Mouse (Mus musculus) T-helper 2 cell (primary cell): ENCODE measurements around the gene Tap2.

Experiments used
- in situ Hi-C: fragments of 300-600 bp; cut with MboI, MseI; formaldehyde crosslinking; loops from one replicate; pipeline ENCODE4 v1.15.1; 2025; ENCODE audit warnings: high pct_unique_total_duplicates

Gene Tap2

DNA sequence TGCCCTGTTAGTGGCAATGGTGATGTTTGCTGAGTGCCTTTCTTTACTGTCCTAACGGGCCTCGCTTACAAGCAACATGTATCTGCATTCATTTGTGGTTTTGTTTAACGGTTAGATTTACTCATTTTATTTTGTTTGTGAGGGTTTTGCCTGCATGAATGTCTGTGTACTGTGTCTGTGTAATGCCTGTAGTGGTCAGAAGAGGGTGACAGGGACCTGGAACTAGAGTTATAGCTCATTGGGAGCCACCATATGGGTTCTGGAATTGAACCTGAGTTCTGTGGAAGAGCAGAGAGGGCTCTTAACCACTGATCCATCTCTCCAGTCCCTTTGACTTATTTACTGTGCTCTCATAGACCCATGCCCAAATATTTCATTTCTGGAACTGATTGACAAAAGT lies 43.7 kb downstream of the Tap2 start:
- in situ Hi-C loops = loop anchor here (5.0 to 10.0 kb wide), 3 partner anchors 35 to 105 kb away; partner anchors contain the start of gene Btnl2

DNA sequence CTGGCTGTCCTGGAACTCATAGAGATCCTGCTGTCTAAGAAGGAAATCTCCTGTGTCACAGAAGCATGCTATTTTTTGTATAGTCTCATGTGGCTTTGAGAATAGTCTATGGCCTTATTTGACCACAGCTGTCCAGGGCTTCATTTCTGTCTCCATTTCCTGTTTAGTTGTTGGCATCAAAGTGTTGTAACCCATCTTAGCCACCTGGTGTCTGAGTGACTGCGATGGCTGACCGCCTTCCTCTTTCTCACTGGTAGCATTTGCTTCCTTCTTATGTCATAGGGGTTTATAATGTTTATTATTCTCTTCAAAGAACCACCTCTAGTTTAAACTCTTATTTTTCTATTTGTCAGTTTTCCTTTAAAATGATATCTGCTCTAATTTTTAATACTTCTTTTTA lies 45.4 kb downstream of the Tap2 start:
- in situ Hi-C loops = loop anchor here (5.0 to 10.0 kb wide), 3 partner anchors 36 to 104 kb away; partner anchors contain the start of gene Btnl2

DNA sequence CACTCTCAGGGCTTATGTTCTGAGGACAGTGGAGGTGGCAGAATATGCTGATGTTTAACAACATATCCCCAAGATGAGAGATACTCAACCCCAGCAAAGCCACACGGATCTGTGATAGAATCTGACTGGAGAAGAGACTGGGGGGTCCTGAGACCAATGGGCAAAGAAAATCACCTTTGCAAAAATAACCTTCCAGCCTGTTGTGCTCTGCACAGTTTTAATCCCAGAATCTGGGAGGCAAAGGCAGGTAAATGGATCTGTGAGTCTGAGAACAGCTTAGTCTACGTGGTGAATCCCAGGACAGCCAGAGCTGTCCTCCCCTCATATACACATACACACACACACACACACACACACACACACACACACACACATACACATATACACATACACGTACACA lies 46.0 kb downstream of the Tap2 start:
- in situ Hi-C loops = loop anchor here (5.0 to 10.0 kb wide), 3 partner anchors 37 to 103 kb away; partner anchors contain the start of gene Btnl2

DNA sequence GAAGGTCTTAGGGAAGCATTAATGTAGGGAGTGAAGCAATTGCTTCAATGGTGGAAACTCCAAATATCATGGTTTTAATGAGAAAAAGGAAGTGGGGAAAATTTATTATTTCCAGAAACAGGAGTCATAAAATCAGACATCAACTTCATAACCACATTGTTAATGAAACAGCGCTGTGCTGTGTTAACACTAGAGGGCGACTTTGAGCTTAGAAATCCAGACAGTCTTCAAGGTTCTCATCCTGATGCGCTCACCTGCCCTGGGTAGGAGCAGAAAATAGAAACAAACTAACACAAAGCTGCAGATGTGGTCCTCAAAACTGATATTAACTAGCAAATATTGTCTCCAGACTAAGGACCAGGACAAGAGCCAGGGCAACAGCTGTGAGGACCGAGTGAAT lies 46.6 kb downstream of the Tap2 start:
- in situ Hi-C loops = loop anchor here (5.0 to 10.0 kb wide), 4 partner anchors 38 to 565 kb away; partner anchors contain the start of genes Btnl2 and Hnrnpm

DNA sequence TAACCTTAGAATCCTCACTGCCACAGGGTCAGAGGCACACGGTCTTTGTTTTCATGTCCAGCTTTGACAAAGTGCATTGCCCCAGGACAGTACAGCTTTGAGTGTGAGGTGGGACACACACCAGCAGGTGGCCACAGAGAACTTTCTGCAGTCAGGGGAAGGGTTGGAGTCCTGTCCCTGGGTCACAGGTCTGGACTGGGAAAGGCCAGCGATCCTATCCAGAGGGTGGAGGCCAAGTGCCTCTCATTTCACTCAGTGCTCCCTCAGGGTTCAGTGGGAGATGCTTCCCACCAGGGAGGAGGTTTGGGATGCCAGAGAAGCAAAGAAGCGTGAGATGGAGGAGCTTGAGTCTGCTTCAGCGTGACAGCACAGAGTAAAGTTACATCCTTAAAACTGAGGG lies 48.3 kb downstream of the Tap2 start:
- in situ Hi-C loops = loop anchor here (10.0 kb wide), 1 partner anchor 567 kb away; the partner anchor contains the start of gene Hnrnpm

DNA sequence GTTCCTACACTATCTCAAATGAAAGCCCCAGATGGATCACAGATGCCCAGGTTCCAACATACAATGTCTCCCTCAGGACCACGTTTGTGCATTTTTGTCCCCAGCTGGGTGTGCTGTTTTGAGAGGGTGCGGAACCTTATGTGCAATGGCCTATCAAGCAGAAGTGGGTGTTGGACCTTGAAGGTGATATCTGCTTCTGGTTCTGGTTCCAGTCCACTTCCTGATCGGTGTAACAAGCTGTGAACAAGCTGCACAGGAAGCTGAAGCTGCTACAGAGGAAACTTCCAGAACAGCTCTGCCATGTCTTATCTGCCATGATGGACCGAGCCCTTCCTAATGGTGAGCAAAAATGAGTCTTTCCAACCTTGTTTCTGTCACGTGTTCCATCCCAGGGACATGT lies 53.2 kb downstream of the Tap2 start:
- in situ Hi-C loops = loop anchor here (10.0 kb wide), 1 partner anchor 572 kb away; the partner anchor contains the start of gene Hnrnpm

DNA sequence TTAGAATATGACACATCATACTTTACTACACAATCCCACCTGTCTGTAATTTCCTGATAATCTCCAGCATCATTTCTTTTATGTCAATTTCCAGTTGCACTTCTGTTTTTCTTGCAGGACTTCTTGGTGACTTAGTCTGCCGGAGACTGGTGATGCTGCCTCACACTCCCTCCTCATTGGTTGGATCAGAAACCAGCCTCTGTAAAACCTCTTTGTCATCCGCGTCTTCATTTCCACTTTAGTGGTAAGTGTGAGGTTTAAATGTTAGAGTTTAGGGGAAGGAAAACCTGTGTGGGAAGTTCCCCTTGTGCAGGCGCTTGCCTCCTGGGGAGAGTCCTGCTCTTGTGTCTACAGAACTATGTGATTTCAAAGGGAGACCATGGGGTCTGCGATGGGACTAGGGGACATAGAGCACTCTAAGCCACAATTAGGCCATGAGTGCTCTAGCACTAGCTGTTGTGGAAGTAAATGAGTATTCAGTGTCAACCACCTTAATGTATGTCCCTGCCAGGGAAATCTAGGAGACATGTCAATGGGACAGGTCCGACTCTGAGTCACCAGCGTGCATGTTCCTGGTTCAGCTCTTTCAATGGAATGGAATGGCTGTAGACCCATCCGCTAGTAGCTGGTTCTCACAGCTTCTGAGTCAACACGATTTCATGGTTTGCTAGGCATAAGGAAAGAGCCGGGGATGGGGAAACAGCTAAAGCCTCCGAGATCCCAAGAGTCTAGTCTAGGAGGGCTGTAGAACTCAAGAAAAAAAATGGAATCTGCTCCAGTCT lies 54.5 kb downstream of the Tap2 start, which contains the start of gene H2-Ab1:
Gene H2-Ab1 (plus strand): TSS at position 96 of the 782 bp plus-strand sequence.
- in situ Hi-C loops = loop anchor here (10.0 kb wide), 1 partner anchor 573 kb away; the partner anchor contains the start of gene Hnrnpm

DNA sequence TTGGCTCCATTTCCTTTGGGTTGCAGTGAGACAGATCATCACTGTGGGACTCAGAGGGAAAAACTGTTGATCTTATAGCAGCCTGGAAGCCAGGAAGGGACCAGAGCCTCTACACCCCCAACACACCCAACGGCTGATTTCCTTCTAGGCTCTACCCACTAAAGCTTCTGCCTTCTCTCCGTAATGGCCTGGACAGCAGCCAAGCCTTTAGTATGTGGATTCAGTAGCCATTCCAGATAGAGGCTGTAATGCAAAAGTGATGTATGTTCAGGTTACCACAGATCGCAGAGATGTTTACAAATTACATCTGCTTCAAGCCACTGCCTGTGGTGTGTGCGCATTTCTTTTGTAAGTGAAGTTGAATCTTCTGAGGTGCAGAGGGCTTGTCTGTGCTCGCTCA lies 57.2 kb downstream of the Tap2 start:
- in situ Hi-C loops = no loop called here

DNA sequence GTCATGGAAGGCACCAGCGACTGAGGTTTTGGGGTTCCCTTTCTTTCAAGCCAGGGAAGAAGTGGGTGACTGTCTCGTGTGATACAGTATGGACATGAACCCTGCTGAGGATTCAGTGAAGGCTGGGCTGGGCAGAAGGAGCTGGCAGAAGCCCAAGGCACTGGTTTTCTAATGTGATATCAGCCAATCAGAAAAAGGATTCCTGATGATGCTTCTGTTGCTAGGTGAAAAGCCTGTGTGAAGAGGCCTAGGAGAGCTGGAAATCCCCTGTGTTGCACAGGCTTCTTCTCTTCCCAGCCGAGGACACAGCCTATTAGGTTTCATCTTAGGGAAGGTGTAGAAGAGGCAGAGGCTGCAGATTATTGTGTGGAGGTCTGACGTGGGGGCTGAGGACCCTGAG lies 58.2 kb downstream of the Tap2 start:
- in situ Hi-C loops = no loop called here

DNA sequence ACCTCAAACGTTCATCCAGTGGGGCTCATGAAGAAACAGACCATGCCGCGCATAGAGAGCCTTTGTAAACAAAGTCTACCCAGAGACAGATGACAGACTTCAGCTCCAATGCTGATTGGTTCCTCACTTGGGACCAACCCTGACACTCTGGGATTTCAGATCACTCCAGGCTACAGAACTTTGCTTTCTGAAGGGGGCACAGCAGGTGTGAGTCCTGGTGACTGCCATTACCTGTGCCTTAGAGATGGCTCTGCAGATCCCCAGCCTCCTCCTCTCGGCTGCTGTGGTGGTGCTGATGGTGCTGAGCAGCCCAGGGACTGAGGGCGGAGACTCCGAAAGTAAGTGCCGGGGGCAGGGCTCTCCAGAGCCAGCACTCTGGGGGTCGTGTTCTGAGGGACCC lies 59.7 kb downstream of the Tap2 start:
- in situ Hi-C loops = no loop called here

DNA sequence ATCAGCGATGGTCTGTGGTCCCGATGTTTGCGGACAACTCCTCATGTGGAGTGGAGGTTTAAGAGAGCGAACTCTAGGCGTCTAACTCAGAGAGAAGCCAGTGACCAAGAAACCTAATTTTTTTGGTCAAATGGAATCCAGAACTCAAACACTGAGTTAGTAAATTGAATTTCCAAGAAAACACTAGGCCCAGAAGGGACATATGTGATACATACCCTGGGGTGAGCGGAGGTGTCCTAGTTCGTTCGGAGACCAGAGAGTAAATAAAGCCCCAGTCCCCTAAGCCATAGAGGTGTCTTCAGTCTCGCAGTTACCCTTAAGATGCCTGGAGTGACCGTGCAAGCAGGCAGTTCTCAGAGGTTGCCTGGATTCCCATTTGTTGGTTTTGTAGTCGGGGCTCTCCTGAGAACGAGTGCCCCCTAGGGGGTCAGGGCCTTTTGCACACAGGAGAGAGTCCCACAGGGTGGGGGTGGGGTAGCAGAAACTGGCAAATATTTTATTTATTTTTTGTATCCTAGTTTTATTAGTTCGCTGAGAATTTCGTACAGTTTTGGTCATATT lies 60.6 kb downstream of the Tap2 start:
- in situ Hi-C loops = no loop called here

DNA sequence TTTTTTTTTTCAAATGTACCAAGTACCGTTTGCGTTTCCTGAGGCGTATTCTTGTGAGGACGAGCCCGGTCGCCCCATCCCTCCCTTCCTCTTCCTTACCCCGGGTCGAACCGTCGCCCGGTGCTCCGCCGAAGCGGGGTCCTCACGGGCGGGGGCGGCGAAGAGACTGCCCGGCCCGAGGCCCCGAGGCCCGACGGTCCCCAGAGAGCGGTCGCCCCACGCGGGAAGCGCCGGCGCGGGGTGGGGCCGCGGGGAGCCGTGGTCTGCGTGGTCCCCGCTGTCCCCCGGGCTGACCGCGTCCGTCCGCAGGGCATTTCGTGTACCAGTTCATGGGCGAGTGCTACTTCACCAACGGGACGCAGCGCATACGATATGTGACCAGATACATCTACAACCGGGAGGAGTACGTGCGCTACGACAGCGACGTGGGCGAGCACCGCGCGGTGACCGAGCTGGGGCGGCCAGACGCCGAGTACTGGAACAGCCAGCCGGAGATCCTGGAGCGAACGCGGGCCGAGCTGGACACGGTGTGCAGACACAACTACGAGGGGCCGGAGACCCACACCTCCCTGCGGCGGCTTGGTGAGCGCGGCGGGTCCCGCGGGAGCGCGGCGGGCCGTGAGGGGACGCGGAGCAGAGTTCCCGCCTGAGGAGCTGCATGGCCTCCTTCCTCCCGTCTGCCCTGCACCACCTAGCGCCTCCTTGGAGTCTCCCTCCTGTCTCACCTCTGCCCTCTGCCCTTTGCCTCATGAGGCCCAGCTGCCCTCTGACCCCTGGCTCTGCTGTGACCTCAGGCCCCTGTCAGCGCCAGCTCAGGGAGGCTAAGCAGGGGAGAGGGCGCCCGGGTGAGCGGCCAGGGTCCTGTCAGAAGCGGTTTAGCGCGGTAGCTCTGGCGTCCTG lies 61.4 kb downstream of the Tap2 start:
- in situ Hi-C loops = no loop called here
